ENCODE assay signal across 8 mouse cellular contexts in the genomic region with DNA sequence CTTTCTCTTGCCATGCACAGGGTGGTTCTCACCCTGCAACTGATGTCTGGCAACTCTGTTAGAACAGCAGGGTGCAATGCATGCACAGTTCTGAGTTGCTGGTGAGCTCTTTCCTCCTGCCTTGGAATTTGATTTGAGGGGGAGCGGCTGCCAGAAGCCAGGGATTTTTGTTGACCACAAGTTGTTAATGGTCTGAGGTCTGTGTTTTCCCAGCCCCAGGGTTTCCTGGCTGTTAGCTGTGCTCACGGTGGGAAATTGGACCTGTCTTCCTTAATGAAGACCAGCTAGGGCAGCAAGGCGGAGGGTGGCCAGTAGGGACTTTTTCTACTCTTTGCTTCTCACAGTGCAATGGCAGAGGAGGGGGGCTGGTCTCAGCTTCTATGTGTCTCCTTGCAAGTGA. TPM values are rescaled to one million over a fixed set of nuclear protein-coding genes. Genes with fewer than 3 reads are reported as not detected.
DNase-seq lines count a peak whose midpoint lies in the region; ATAC-seq and TF ChIP-seq lines count a peak whose summit lies in the region.
"Had no signal": no experiment of that assay in that cellular context is flagged by ENCODE, and none has a peak within 500 bp of the region (broad histone marks: within the 10 kb centered on the region; RNA-seq: fewer than 3 reads in every experiment).

No protein-coding gene starts in this region.

- no peaks in the 10 kb centered on the region for H3K9me3 ChIP-seq in hindbrain, embryonic 14.5 days (ENCODE audit: control insufficient read depth, low read length)
- no peaks in the 10 kb centered on the region for H3K9me3 ChIP-seq in neural tube, embryonic 15.5 days (replicated peaks)

- intact Hi-C loops in heart, adult 2 months (cut with DNase I) = no loop called here

- H3K27me3 ChIP-seq in hindbrain, embryonic 14.5 days (ENCODE audit: control insufficient read depth, insufficient read depth, low read length) = no peaks in the 10 kb centered on the region
- peaks cover 3% of the 10 kb centered on the region; the same call in 1 of the 2 replicates for H3K27me3 ChIP-seq in neural tube, embryonic 15.5 days (replicated peaks)
- H3K27me3 ChIP-seq in thymus, adult 2 months (ENCODE audit: control insufficient read depth, insufficient read depth, low read length) = no peaks in the 10 kb centered on the region
- no peaks in the 10 kb centered on the region for H3K27me3 ChIP-seq in heart, adult 2 months (ENCODE audit: control insufficient read depth, insufficient read depth, low read length)

- peak; percentile 25; the same call in 1 of the 2 replicates for TF ChIP-seq CTCF in layer of hippocampus, adult 2 months (conservative IDR thresholded peaks at IDR 0.05)
- TF ChIP-seq CTCF in thymus, adult 2 months (IDR thresholded peaks at IDR 0.05; ENCODE audit: borderline replicate concordance, control insufficient read depth, extremely low read depth, insufficient read depth, low read length, poor library complexity) = no peak
- no peak for TF ChIP-seq CTCF in heart, adult 2 months (IDR thresholded peaks at IDR 0.05)

- DNase-seq in layer of hippocampus, adult 2 months (ENCODE audit: low spot score in 2 of 2) = no peak
- DNase-seq in layer of hippocampus, adult 9-10 months (ENCODE audit: low spot score) = no peak
- peak; percentile 22 for DNase-seq in embryo, embryonic 9.5 days (ENCODE audit: extremely low spot score)
- no peak for DNase-seq in hindbrain, embryonic 14.5 days (ENCODE audit: low spot score)
- no peak for DNase-seq in thymus, adult 2 months
- DNase-seq in heart, adult 2 months = no peak
- DNase-seq: cerebellum, adult 11-12 months had no signal

- ATAC-seq in hindbrain, embryonic 14.5 days (ENCODE audit: low FRiP score) = no peak
- no peak for ATAC-seq in neural tube, embryonic 15.5 days (ENCODE audit: low FRiP score)

- H3K4me2 ChIP-seq in hindbrain, embryonic 14.5 days (replicated peaks) = no peak overlapping the region
- no peak overlapping the region for H3K4me2 ChIP-seq in neural tube, embryonic 15.5 days

- no peaks in the 10 kb centered on the region for H3K36me3 ChIP-seq in hindbrain, embryonic 14.5 days (replicated peaks; ENCODE audit: control insufficient read depth, insufficient read depth)
- no peaks in the 10 kb centered on the region for H3K36me3 ChIP-seq in neural tube, embryonic 15.5 days
- no peaks in the 10 kb centered on the region for H3K36me3 ChIP-seq in thymus, adult 2 months (ENCODE audit: control insufficient read depth, insufficient read depth, low read length)
- H3K36me3 ChIP-seq in heart, adult 2 months (ENCODE audit: control insufficient read depth, insufficient read depth, low read length) = no peaks in the 10 kb centered on the region

- 42% methylated on average over 3 of the region's 3 CpGs for WGBS in hindbrain, embryonic 14.5 days
- 43% methylated on average over 3 of the region's 3 CpGs for WGBS in neural tube, embryonic 15.5 days
- WGBS in thymus, adult 2 months = 81% methylated on average over 3 of the region's 3 CpGs
- 56% methylated on average over 3 of the region's 3 CpGs for WGBS in heart, adult 2 months

- no peaks in the 10 kb centered on the region for H3K4me1 ChIP-seq in hindbrain, embryonic 14.5 days (replicated peaks; ENCODE audit: control insufficient read depth, insufficient read depth, low read length)
- H3K4me1 ChIP-seq in neural tube, embryonic 15.5 days = peaks cover 31% of the 10 kb centered on the region
- 0 out of 2 replicates have a peak, but pooled peaks cover 3% of the 10 kb centered on the region for H3K4me1 ChIP-seq in thymus, adult 2 months (replicated peaks; ENCODE audit: control insufficient read depth, insufficient read depth, low read length)
- peaks cover 20% of the 10 kb centered on the region for H3K4me1 ChIP-seq in heart, adult 2 months (ENCODE audit: control insufficient read depth, insufficient read depth, low read length)

- no peaks in the 10 kb centered on the region for H3K79me2 ChIP-seq in heart, adult 2 months (replicated peaks; ENCODE audit: control insufficient read depth, insufficient read depth, low read length)

- H3K4me3 ChIP-seq in layer of hippocampus, adult 2 months = no peak overlapping the region
- no peak overlapping the region for H3K4me3 ChIP-seq in hindbrain, embryonic 14.5 days (replicated peaks; ENCODE audit: low read length)
- H3K4me3 ChIP-seq in neural tube, embryonic 15.5 days (replicated peaks) = no peak overlapping the region
- H3K4me3 ChIP-seq in thymus, adult 2 months (ENCODE audit: control insufficient read depth, insufficient read depth, low read length) = no peak overlapping the region
- H3K4me3 ChIP-seq in heart, adult 2 months = no peak overlapping the region

- no peak overlapping the region for H3K27ac ChIP-seq in layer of hippocampus, adult 2 months
- peak overlapping the region; percentile 10; the same call in 1 of the 2 replicates for H3K27ac ChIP-seq in hindbrain, embryonic 14.5 days
- H3K27ac ChIP-seq in neural tube, embryonic 15.5 days (replicated peaks) = 0 out of 2 replicates have a peak overlapping the region, but pooled peaks have one; percentile 30
- H3K27ac ChIP-seq in thymus, adult 2 months (ENCODE audit: control insufficient read depth, insufficient read depth, low read length) = no peak overlapping the region
- H3K27ac ChIP-seq in heart, adult 2 months = no peak overlapping the region

- no peak overlapping the region for H3K9ac ChIP-seq in hindbrain, embryonic 14.5 days
- H3K9ac ChIP-seq in neural tube, embryonic 15.5 days (replicated peaks) = no peak overlapping the region
- no peak overlapping the region for H3K9ac ChIP-seq in heart, adult 2 months (ENCODE audit: low read depth, low read length)

- TF ChIP-seq EP300 in heart, adult 2 months (IDR thresholded peaks at IDR 0.05; ENCODE audit: insufficient read depth, low read depth, low read length) = no peak

- no peak for TF ChIP-seq POLR2A in thymus, adult 2 months (IDR thresholded peaks at IDR 0.05; ENCODE audit: control insufficient read depth, extremely low read depth, insufficient read depth, low read length, poor library complexity)
- no peak for TF ChIP-seq POLR2A in heart, adult 2 months (IDR thresholded peaks at IDR 0.05; ENCODE audit: insufficient read depth, low read depth, low read length)

RNA-seq across cellular contexts. Expression of gene Col5a1, which starts 45.7 kb away (rescaled TPM):
- total RNA-seq in layer of hippocampus, adult 2 months (2021) = 1 to 10 TPM; 3.6 to 4.1 TPM
- 12.2 and 14.7 TPM in 2 replicates for polyA plus RNA-seq in hindbrain, embryonic 14.5 days (2014; fragmentation: Nextera tagmentation; extraction: Ambion mirVana)
- 21.5 and 29.0 TPM in 2 replicates for polyA plus RNA-seq in neural tube, embryonic 15.5 days (2015; fragmentation: Nextera tagmentation; extraction: Ambion mirVana)
- polyA plus RNA-seq in thymus, adult 2 months (2012; rRNA removed) = 3.8 and 4.1 TPM in 2 replicates
- total RNA-seq in heart, adult 2 months (2021) = 10 to 100 TPM; 16.0 to 22.9 TPM
- 15.7 and 17.2 TPM in 2 replicates for polyA plus RNA-seq in heart, adult 2 months (2012; rRNA removed)

Comparison
In these comparisons a context has a peak if more than half of its experiments do, and no peak if none do; other contexts are left out.
1. H3K27ac ChIP-seq: peak in hindbrain, embryonic 14.5 days (single experiment) and neural tube, embryonic 15.5 days (single experiment); none in layer of hippocampus, adult 2 months (single experiment), thymus, adult 2 months (single experiment) and heart, adult 2 months (single experiment).